Mouse (Mus musculus) small intestine, adult 2 months (tissue): Measurements from ENCODE around the gene Cfap20.

ENCODE experiments used
- CTCF ChIP-seq: fragments of 200-500 bp; IDR thresholded peaks from 2 replicates; pipeline ENCODE4 v1.5.1; 2012; ENCODE audit warnings: low read depth, mild to moderate bottlenecking, control low read depth, inconsistent platforms, low read length, moderate library complexity, mixed read lengths; ENCODE audit not compliant: insufficient replicate concordance, insufficient read length; ENCODE audit errors: extremely low read depth
- POLR2A ChIP-seq: fragments of 200-500 bp; IDR thresholded peaks from 2 replicates; pipeline ENCODE4 v1.6.1; 2012; ENCODE audit warnings: low read depth, mild to moderate bottlenecking, control low read depth, inconsistent platforms, low read length, moderate library complexity

GRCm38 (mm10) chr8:95439421-95439820 is 4.8 kb upstream of the Cfap20 start:
- no peak for TF ChIP-seq POLR2A
- TF ChIP-seq CTCF: no peak
